Mouse (Mus musculus) adipocyte (in vitro differentiated cells): ENCODE results near the gene Kif19a.

ENCODE experiments used
- DNase-seq: peaks from one replicate; pipeline ENCODE4 v3.0.0-alpha.2; 2016; ENCODE audit warnings: low spot score

Gene Kif19a

DNA sequence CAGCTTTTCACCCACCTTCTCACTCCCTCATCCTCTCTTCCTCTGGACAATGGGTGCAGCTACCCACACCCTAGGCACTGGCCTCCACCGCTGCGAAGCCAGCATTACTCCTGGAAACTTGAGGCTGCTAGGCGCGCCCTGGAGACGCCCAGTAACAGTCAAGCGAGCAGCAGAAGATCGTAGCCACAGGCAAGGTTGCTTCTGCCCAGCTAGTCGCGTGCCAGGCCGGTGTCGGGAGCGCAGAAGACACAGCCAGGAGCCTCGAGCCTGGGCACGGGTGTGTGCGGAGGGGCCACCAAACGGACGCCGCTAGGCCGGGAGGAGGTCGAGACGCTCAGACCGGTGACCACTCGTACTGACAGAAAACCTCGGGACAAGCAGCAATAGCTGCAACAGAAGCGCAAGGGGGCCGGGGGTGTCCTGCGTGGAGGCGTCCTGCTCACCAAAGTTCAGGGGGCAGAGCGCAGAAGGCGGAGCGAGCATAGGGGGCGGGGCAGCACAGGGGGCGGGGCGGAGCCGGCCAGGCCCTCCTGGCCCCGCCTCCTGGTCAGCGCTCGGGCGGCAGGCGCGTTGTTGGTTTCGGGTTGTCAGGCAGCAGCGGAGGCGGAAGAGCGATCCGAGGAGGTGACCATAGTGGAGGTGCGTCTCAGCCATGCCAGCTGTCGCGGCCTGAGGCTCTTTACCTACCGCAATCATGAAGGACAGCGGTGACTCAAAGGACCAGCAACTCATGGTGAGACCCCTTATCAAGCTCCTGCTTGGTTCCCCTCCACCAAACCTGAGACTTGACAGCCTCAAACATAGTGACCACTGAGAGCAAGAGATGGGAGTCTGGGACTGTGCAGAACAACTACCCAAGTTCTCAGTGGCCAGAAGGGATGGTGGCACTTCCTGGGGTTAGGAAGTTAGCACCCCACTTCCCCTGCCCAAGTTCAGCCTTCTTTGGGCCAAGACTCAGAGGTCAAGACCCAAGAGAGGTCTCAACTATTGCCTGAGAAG lies at the start of gene Kif19a:
TSS of gene Kif19a (plus strand) at position 569 of the 999 bp plus-strand sequence.
- no peak for DNase-seq

DNA sequence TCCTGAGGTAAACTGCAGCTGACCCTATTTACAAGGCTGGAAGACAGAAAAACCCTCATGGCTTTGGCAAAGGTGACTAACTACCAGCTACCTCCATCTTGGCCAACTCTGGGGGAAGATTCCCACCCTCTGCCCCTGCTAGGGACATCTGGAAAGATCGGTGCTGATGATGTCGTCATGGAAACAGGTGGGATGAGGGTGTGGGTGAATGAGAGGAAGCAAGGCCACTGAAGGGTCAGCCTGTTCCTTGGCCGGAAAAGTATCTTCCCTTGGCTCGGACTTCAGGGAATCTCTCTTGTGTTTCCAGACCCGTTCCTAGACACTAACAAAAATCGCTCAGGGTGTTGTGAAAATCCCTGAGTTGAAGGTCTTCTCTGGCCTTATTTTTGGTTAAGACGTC lies 49.7 kb upstream of the Kif19a start:
- no peak for DNase-seq

DNA sequence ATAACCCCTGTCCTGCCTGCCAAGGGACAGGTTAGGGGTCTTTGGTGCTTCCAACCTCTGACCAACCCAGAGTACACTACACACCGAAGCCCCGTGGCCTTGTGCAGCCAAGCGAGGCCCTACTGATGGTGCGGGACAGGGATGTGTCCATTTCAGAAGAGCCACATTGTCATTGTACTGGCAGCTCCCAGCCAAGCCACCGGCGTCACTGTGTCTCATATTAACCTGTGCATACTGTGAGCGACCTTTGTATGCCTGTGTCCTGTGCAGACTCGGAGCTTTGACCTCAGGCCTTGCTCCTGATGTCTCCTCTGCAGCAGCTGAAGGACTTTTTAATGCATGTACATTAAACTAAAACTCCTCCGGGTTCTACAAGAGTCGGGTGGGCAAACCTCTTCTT lies 44.7 kb upstream of the Kif19a start:
- no peak for DNase-seq

DNA sequence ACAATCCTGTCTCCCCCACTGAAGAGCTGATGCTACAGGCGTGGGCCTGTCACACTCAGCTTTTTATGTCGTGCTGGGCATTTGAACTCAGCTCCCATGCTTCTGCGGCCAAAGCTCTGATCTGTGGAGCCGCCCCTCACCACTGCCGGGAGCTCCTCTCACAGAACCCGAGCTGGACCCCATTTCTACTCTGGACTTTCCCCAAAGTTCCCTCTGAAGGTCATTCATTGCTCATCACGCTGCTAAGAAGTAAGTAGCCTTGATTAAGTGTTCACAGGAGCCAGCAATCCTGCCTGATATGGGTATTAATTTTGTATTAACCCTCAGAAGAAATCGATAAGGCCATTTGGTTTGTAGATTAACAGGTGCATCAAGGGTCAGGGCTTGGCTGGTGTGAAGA lies 42.8 kb upstream of the Kif19a start:
- DNase-seq, result no peak

DNA sequence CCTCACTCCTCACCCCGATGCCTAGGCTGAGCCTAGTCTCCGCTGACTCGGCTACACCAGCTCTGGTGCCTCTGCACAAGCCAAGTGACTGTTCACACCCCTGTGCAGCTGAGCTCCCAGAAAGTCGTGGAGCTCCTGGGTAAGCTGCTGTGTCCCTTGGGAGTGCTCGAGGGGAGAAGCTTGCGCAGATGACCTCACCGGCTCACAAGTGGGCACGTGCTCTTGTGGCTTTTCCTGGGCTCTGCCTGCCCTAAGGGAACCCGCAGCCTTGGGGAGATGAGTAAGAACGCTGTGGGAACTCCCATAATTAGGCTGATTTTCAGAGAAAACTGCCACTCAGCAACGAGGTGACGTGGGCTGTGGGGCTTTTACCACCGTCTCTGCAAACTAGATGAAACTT lies 42.2 kb upstream of the Kif19a start:
- DNase-seq, result peak; percentile 25

DNA sequence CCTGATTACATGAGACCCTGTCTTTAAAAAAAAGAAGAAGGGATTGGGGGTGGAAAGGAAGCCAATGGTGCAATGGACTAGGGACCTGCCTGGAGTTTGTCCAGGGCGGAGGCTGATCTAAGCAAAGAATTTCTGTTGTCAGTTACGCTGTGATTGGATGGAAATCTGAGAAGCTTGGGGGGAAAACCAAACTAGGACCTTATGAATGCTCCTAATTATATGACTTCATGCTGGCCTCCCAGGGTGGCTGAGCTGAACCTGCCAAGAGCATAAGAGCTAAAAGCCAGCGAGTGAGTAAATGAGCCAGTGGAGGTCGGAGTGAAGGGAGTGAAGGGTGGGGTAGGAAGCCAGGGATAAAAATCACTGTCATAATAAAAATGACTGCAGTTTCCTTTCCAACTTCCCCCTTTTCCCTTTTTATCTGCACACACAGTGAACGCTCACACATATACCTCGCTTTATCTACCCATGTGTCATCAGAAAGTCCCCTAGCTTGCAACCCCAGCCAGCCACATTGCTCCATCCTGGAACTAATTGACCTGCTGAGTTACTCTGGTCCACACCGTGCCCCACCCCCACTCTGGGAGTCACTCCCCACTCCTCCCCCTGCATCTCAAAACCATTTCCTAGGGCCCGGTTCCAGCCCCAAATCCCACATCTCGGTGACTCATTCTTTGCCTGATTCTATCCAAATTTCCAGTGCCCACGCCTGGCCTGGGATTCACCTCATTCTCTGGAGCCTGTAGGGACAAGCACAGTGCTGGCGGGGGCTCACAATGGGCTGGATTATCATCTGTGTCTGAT lies 40.2 kb upstream of the Kif19a start:
- DNase-seq, result peak; percentile 67

DNA sequence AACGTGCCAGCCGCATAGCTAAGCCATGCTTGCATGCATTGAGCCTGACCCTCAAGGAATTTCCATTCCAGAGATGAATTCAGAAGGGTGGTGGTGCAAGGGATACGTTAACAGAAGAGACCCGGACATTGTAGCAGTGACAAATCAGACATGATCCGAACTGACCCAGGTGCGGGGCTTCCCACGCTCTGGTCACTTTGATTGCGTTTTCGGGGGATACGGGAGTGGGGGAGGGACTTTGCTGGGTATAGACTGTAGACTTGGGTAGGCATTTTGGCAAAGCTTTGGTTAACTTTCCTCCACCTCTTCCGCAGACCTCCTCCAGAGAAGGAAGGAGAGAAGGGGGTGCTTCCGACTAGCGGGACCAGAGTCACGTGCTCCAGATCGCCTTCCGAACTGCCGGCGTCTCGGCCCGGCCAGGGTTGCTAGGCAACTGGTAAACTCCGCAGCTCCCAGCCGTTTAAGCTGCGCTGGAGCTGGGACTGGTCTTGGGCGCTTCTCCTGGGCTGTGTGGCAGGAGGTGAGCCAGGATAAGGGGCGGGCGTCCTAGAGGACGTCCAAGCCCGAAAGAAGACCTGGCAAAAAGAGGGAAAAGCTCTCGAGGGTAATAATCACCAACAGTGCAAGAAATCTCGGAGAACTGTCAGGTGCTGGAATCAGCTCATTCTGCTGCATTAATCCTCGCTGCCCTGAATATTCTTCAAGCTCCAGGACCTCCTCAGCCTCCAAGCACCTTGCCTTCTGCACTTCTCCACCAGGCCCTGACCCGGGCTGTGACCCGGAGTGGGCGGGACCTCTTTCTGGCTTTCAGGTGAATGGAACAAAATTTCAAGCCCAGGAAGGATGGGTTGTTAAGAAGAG lies 38.0 kb upstream of the Kif19a start, which contains the start of gene Dnaic2:
TSS of gene Dnaic2 (plus strand) at position 444 of the 861 bp plus-strand sequence.
- DNase-seq, result no peak

DNA sequence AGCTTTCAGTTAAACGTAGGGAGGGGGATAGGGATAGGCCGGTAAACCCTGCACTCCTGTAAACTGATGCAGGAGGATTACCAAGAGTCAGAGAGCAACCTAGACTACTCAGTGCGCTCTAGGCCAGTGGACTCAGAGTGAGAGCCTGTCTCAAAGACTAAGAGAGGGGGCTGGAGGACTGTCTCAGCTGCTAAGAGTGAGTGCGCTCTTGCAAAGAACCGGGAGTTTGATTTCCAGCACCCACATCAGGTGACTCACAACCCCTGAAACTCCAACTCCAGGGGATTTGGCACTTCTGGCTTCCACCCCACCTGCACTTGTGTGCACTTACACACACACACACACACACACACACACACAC lies 37.4 kb upstream of the Kif19a start:
- DNase-seq, result no peak

DNA sequence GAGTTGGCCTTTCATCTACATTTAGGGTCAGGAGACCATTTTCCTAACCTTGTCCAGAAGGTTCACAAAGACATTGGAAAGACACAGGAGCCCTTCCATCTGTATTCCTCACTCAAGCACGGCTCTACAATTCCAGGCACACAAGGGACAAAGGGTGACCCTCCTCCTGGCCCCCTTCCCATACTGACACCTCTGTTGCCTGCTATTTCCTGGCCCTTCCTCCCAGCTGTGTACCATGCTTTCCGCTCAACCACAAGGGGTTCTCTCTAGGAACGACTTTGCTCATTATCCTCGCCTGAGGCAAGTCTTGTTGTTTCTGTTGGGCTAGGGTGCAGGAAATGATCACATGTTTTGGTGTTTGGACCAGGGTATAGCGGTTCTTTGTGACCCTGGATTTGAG lies 36.9 kb upstream of the Kif19a start:
- no peak for DNase-seq

DNA sequence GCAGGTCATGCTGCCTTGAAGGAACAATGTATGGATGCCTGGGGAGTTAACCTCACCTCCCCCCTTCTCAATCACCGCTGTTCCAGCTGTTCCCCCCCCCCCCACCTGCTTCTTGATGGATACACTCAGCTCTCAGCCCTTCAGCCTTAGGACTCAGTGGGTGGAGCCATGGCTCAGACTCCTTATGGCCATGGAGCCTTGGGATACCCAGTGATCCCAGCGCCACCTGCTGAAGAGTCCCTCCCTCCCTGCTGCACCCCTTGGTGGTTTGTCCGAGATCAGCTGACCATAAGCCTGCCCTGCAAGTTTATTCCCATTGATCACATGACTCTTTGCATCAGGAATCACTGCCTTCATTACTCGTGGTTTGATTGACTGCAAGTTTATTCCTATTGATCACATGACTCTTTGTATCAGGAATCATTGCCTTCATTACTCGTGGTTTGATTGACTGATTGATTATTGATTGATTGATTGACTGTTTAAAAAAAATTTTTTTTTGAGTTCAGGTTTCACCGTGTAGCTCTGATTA lies 35.3 kb upstream of the Kif19a start:
- no peak for DNase-seq

DNA sequence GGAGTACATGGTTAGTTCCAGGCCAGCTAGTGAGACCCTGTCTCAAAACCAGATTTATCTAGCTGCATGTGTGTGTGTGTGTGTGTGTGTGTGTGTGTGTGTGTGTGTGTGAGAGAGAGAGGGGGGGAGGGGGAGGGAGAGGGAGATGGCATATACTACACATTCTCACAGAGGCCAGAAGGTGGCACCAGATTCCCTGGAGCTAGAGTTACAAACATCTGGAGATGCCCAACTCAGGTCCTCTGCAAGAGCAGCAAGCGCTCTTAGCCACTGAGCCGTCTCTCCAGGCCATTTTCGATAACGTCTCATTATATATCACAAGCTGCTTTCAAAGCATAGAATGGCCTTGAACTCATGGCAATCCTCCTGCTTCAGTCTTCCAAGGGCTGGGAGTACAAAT lies 33.5 kb upstream of the Kif19a start:
- DNase-seq, result no peak

DNA sequence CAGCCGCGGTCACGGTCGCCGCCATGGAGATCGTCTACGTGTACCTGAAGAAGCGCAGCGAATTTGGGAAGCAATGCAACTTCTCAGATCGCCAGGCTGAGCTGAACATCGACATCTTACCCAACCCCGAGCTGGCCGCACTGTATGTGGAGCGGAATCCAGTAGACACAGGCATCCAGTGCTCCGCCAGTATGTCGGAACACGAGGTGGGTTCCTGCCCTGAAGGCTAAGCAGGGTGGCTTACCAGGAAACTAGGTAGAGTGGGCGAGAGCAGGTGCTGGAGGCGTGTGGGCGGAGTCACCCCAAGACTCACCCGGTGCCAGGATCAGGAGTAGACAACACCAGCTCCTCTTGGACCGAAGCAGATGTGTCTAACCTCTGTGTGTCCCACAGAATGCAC lies 32.3 kb upstream of the Kif19a start:
- no peak for DNase-seq

DNA sequence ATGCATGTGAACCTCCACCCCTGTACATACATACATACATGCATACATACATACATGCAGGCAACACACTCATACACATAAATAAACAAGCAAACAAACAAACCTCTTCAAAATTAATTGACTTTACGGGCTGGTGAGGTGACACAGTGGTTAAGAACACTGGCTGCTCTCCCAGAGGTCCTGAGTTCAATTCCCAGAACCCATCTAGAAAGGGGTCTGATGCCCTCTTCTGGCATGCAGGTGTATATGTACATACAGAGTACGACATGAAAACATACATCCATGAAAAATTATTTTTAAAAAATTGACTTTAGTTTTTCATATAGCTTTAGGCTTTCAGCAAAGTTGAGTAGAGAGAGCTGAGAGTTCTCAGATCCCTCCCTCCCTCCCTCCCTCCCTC lies 29.1 kb upstream of the Kif19a start:
- no peak for DNase-seq

DNA sequence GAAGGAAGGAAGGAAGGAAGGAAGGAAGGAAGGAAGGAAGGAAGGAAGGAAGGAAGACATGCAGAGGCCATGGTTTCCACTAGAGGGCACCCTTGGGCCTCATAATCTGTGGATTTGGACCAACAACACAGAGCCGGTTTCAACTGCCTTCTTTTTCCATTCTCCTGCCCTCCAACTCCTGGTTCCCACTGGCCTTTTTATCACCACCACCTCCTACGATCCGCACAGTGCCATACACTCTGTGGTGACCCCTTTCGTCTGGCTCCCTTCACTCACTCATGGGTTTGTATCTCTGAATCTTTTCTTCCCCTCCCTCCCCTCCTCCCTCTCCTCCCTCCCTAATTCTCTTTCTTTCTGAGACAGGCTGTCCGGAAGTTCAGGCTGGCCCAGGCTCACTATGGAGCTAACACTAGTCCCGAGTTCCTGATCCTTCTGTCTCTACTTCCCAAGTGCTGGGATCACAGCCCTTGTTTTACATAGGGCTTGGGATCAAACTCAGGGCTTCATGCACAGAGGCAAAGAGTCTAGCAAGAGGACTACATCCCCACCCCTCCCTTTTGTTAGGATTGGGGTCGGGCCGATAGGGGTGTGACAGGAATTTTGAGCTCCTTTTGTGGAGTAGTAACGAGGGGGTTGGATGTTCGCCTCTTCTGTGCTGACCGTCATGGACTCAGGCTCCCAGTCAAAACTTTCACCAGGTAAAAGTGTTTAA lies 28.1 kb upstream of the Kif19a start:
- peak; percentile 84 for DNase-seq

DNA sequence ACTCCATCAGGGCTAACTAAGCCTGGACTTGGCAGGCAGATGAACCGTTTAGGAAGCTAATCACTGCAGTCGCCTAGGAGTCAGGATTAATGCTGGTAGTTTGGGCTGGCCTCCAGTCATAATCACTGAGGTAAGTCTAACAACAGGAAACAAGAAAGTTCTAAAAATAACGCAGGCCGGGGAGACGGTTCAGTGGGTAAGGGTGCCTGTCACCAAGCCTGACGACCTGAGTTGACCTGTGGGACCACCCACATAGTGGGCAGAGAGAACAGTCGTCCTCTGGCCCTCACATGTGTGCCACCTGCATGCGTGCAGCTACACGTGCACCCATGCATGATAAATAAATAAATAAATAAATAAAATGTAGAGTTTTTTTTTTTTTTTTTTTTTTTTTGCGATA lies 24.6 kb upstream of the Kif19a start:
- no peak for DNase-seq

DNA sequence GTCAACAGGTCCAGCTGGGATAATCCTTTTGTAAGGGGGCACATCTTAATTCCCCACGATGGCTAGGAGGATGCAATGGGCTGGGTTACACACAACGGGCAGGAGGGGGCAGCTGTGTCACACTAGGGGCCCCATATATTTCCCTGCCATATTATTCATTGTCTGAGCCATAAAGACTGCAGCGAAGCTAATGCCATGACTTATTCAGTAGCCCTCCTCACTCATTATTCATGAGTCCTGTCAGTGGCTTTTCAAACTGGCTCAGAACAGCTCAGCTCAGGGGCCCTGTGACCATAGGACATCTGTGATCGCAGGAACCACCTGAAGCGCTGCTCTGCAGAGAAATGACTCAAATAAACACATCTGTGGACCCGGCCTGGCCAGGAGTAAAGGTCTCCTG lies 23.7 kb upstream of the Kif19a start:
- DNase-seq, result no peak

DNA sequence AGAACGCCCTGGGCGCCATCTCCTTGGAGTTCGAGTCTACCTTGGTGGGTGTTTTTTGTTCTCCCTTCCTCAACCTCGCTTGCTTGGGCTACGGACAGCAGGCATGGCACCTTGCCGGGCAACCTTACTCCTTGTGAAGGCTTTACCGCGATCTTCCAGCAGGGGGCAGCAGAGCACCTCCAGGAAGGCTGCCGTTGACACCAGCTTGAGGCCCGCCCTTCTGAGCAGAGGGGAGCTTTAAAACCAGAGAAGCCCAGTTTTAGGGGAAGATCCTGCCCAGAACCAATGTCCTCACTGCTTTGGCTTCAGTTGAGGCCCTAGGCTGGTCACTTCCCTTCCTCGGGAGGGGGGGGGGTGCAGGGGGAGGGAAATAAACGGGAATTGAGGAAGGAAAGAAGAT lies 20.1 kb upstream of the Kif19a start:
- DNase-seq, result peak; percentile 88

DNA sequence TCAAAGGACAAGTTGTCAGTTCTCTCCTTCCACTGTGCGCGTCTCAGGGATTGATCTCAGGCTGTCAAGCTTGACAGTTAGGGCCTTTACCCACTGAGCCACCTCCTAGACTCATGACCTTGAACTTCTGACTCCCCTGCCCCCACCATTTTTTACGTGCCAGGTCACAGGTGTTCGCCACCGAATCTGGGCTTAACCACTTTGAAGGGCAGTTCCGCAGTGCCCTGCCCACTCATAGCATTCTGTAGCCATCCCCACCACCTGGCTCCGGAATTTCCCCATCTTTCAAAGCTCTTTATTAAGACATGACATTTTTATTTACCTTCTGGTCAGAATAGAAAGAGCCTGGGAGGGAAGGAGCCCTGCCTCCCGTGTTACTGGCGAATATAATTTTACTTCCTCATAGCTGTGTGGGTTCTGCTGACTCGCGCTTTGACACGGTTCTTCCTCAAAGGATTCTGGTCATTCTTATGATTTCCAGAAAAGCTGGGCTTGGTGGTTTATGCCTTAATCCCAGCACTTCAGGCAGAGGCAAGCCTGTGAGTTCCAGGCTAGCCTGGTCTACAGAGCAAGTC lies 17.5 kb upstream of the Kif19a start:
- no peak for DNase-seq

DNA sequence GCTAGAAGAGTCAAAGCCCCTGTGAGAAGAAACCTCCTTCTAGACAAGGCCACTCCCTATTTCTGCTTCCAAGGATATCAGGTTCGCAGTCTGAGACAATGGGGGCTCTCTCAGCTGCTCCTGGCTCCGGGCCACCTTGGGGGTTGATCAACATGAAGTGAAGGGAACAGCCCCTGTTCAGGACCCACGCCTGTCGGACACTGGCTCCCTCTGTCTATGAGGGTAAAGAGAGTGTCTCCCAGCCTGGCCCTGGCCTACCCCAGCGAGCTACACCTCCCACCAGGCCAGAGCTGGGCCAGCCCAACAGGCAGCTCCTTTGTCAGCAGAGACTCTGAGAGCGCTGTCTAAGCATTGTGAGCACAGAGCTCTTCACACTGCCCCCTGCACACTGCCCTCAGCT lies 4.7 kb downstream of the Kif19a start:
- DNase-seq, result no peak

DNA sequence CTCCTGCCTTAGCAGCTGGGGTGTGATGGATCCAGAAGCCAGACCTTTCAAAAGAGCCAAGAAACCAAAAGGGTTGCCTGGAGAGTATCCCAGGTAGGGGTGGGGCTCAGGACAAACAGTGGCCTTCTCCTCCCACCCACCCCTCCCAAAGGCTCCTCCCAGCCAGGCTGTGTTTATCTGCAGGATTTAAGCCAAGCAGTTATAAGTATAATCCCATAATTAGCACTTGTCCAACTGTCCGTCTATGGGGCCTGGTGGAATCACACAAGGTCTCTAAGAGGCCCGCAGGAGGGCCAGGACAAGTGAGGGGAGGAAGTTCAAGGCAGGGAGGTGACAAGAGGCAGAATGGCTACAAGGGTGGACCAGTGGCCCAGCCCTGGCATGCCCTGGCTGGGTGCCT lies 6.7 kb downstream of the Kif19a start:
- no peak for DNase-seq

DNA sequence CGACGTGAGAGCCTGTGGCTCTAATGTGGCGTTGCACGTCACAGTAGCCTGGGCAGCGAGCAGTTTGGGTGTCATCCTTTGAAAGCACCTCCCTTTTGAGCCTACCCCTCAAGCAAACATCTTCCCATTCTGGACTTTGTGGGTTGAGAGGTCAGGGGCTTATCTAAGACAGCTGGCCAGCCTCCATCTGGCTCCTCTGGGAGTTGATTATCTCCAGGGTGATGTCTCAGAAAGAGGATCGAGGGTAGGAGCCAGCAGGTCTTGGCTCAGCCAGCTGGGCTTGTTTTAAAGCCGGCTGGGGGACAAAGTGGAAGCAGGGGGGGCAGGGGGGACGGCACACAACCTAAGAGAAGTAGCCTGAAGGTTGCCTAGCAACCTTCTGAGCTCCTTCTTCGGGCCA lies 14.9 kb downstream of the Kif19a start:
- DNase-seq, result no peak
